Mouse (Mus musculus): ENCODE data around the gene Bcl2l13.
"Not testable (repeated sequence)": the region's sequence is repeated elsewhere in the genome, so short reads cannot be mapped to it uniquely, and the experiment has no call there.

Bcl2l13 gene

GRCm38 (mm10) chr6:120830866-120831608 lies 5.0 kb upstream of the Bcl2l13 start:
- DNase-seq (ENCODE audit: low read depth, low spot score), result no peak

DNA sequence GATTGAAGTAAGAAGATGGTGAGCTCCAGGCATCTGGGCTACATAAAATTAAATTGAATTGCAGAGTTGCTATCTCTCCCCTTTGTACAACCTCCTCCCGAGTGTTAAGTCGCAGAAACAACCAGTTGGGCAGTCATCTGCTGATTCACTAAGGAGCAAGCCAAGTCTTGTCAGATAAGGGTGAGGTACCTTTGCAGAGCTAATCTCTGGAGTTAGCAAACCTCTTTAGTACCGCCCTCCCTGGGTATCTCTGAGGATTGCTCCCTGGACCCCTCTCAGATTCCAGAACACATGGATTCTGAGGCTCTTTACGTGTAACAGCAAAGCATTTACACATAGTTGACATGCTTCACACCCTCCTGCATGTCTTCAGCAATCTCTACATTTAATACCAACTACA lies 3.9 kb upstream of the Bcl2l13 start:
- DNase-seq (ENCODE audit: low read depth, low spot score), result no peak

GRCm38 (mm10) chr6:120834766-120835321 lies 1.2 kb upstream of the Bcl2l13 start:
- DNase-seq (ENCODE audit: low read depth, low spot score), result no peak

- DNase-seq (ENCODE audit: low read depth, low spot score), result peak; percentile 23
These were observed 558 bp downstream of the Bcl2l13 start for GRCm38 (mm10) chr6:120836389-120837151.

- DNase-seq (ENCODE audit: low read depth, low spot score), result no peak
These were observed 1.1 kb downstream of the Bcl2l13 start for GRCm38 (mm10) chr6:120837152-120837530.

DNA sequence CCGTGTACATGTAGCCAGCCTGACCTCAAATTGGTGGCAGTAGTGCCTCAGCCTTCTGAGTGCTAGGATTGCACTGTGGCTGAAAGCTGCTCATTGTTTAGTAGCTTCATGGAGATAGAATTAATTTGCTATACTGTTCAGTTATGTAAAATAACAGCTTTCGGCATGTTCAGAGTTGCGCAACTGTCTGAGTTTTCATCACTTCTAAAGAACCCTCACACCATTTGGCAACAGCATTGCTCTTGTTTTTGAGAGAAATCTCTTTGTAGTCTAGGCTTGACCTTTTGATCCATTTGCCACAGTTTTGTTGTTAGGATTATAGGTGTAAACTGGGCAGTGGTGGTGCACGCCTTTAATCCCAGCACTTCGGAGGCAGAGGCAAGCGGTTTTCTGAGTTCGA lies 4.2 kb downstream of the Bcl2l13 start:
- DNase-seq (ENCODE audit: low read depth, low spot score), result no peak

- no peak for DNase-seq (ENCODE audit: low read depth, low spot score)
These were observed 5.7 kb downstream of the Bcl2l13 start for GRCm38 (mm10) chr6:120841754-120842153.

GRCm38 (mm10) chr6:120850720-120851119 lies 14.7 kb downstream of the Bcl2l13 start:
- not testable (repeated sequence) for DNase-seq (ENCODE audit: low read depth, low spot score)

GRCm38 (mm10) chr6:120854413-120854812 lies 18.4 kb downstream of the Bcl2l13 start:
- DNase-seq (ENCODE audit: low read depth, low spot score), result no peak

DNA sequence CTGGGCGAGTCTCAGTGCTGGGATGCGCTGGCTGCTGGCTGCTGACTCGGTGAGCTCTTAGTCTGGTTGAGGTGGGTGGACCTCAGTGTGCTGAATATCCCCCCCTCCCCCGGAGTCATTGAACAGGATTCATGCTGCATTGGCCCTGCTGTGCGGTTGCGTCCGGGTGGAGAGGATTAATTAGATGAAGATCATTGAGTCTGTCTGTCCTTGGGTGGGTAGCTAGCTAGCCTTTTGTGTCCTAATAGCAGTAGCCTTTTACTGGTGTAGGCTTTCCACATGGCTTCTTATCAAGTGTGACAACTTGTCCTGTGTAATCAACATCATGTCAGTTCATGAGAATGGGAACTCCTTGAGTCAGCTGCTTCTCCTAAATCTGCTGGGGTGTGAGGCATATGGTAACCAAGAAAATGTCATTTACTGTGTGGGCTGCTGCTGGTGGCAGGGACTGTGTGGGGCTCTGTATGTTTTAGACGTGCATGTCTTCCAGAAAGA lies 22.3 kb downstream of the Bcl2l13 start:
- DNase-seq (ENCODE audit: low read depth, low spot score), result peak; percentile 46

- no peak for DNase-seq (ENCODE audit: low read depth, low spot score)
These were observed 24.1 kb downstream of the Bcl2l13 start for GRCm38 (mm10) chr6:120860079-120860478.

GRCm38 (mm10) chr6:120866051-120866814 lies 30.2 kb downstream of the Bcl2l13 start:
- no peak for DNase-seq (ENCODE audit: low read depth, low spot score)

DNA sequence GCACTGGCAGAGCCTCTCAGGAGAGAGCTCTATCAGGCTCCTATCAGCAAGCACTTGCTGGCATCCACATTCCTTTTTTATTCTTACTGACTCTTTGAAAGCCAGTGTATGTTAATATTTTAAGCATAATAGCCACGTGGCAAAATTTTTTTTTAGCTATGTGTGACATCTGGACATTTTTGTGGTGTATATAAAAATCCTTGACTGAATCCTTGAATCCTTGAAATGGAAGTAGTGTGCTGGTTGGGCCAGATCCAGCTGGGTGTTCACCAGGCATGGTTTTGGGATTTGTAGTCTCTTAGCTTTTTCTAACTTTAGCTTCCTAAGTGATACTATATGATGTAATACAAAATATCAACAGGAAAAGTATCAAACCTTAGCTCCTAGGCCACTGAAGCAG lies 32.8 kb downstream of the Bcl2l13 start:
- DNase-seq (ENCODE audit: low read depth, low spot score), result no peak

GRCm38 (mm10) chr6:120871286-120871685 lies 35.3 kb downstream of the Bcl2l13 start:
- DNase-seq (ENCODE audit: low read depth, low spot score), result no peak

DNA sequence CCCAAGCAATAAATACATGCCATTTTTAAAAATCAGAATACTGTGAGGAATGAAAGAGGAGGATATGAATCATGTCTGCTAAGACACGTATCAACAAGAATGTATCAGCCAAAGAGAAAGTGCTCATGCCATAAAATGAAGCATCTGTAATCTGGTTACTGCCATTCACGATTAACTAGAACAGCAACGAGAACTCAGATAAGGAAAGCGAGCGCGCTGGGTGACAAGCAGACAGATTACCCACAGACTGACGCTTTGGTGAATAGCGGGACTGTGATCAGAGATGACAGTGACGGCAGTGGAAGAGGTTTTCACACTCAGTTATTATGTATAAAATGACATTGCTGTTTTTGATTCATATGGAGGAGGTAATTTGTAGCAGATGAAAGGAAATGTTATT lies 37.9 kb downstream of the Bcl2l13 start:
- DNase-seq (ENCODE audit: low read depth, low spot score), result no peak

- DNase-seq (ENCODE audit: low read depth, low spot score), result no peak
These were observed 43.0 kb downstream of the Bcl2l13 start for GRCm38 (mm10) chr6:120879046-120879445.

GRCm38 (mm10) chr6:120884436-120884835 lies 48.4 kb downstream of the Bcl2l13 start:
- DNase-seq (ENCODE audit: low read depth, low spot score), result no peak

DNA sequence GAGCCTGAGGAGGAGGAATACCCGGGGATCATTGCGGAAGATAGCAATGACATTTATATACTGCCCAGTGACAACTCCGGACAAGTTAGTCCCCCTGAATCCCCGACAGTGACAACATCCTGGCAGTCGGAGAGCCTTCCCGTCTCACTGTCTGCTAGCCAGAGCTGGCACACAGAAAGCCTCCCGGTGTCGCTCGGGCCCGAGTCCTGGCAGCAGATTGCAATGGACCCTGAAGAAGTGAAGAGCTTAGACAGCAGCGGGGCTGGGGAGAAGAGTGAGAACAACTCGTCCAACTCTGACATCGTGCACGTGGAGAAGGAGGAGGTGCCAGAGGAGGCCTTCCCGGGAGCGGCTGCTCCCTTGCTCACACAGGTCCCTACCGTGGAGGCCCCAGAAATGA lies 50.7 kb downstream of the Bcl2l13 start:
- no peak for DNase-seq (ENCODE audit: low read depth, low spot score)

DNA sequence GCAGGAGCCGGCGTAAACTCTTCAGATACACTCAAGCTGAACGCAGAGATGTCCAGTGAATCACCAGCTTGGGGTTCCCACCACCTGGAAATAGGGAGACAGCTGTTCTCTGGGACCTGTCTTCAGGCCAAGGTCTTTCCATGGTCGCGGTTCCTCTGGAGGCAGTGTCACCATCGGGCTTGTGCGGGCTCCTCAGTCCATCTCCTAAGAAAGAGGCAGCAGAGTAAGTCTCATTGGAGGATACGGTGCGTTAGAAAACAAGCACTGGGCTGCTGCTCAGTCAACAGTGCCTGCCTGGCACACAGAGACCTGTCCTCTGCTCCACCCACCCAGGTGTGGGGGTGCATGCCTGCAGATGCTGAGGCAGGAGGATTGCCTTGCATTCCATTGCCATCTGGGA lies 58.1 kb downstream of the Bcl2l13 start:
- DNase-seq (ENCODE audit: low read depth, low spot score), result no peak

- DNase-seq (ENCODE audit: low read depth, low spot score), result no peak
These were observed 58.5 kb downstream of the Bcl2l13 start for GRCm38 (mm10) chr6:120894524-120894923.

DNA sequence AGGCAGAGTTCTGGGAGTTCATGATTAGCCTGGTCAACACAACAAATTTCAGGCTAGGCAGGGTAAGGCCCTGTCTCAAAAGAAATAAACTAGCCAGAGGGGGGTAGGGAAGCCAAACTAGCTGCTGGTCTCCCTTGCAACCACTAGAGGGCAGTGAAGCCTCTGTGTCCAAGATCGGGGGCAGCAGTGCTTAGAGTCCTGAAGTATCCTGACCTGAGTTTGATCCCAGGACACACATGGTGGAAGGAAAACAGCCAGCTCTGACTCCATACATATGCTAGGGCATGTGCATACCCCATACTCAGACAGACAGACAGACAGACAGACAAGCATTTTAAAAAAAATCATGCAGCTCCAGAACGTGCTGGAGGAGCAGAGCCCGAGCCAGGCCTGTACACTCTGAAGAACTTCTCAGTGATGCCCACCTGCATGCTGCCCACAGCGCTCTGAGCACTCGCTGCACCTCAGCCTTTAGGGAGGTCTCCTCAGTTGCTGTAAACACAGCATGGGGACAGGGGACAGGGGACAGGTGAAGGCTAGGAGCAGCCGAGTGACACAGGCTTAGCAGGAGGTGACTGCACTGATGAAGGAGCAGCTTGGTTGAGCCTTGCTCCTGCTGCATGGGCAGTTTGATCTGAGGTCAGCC lies 62.3 kb downstream of the Bcl2l13 start:
- DNase-seq (ENCODE audit: low read depth, low spot score), result no peak
